Mouse (Mus musculus): ENCODE results near the gene Agbl3. TPM values are rescaled to one million over a fixed set of nuclear protein-coding genes. Genes with fewer than 3 reads are reported as not detected.

Agbl3 gene
- polyA plus RNA-seq, 1 experiment from 2014 or later, result 11.4 TPM

DNA sequence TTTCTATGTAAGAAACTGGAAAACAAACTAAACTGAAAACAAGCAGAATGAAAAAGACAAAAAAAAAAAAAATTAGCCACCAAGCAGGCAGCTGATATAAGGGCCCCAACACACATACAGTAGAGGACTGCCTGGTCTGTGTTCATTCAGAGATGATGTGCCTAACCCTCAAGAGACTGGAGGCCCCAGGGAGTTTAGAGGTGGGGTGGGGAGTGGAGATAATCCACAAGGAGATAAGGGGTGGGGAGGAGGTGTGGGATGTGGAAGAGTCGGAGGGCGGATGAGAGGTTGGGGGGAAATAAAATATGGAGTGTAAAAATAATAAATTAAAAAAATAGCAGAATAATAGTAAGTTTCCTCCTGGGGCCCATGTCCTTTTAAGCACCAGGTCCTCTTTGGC, 25.4 kb downstream of the Agbl3 start:
- no peaks in the 10 kb centered on the region for H3K36me3 ChIP-seq
- 46% methylated on average over 2 of the region's 2 CpGs for WGBS
- H3K4me3 ChIP-seq, result no peak overlapping the region
- H3K27me3 ChIP-seq, result no peaks in the 10 kb centered on the region
- no peaks in the 10 kb centered on the region for H3K9me3 ChIP-seq
- no peak overlapping the region for H3K9ac ChIP-seq
- no peak for ATAC-seq (ENCODE audit: borderline replicate concordance, extremely low read depth, low FRiP score, low TSS enrichment)
- H3K4me1 ChIP-seq, result no peaks in the 10 kb centered on the region
- H3K27ac ChIP-seq, result no peak overlapping the region
- H3K4me2 ChIP-seq, result no peak overlapping the region

DNA sequence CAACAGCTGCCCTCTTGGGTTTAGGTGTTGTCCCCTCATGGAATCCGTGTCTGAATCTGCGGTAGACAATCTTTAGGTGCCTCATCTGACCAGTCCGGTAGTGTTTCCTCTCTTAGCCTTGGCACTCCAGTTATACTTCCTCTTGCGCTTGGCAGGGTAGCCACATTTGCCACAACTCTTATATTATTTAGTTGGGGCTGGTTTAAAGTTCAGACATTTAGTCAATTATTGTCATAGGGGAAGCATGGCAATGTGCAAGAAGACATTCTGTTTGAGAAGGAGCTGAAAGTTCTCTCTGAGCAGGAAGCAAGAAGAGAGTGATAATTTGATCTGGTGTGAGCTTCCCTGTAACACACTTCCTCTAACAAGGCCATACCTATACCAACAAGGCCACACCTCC, 30.4 kb downstream of the Agbl3 start:
- H3K27me3 ChIP-seq, result no peaks in the 10 kb centered on the region
- no peak overlapping the region for H3K27ac ChIP-seq
- ATAC-seq (ENCODE audit: borderline replicate concordance, extremely low read depth, low FRiP score, low TSS enrichment), result no peak
- H3K36me3 ChIP-seq, result no peaks in the 10 kb centered on the region
- no peak overlapping the region for H3K9ac ChIP-seq
- no peak overlapping the region for H3K4me3 ChIP-seq
- 81% methylated on average over 4 of the region's 4 CpGs for WGBS
- no peaks in the 10 kb centered on the region for H3K4me1 ChIP-seq
- H3K4me2 ChIP-seq, result no peak overlapping the region
- H3K9me3 ChIP-seq, result no peaks in the 10 kb centered on the region

DNA sequence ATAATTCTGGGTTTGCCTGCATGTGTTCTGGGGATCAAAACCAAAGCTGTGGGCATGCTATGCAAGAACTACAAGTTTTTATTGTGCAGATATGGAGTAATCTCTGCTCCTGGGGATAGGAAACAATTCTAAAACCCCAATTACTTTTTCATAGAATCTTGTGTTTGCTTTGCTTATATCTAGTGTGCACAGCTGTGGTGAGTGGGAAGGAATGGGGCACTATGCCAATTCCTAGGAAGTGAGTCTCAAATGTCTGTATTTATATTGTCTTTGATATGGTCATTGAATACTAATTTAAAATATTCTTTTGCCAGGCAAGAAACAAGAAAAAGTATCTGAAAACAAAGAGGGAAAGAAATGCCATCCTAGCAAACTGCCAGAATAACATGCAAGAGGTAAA, 44.2 kb downstream of the Agbl3 start:
- ATAC-seq (ENCODE audit: borderline replicate concordance, extremely low read depth, low FRiP score, low TSS enrichment), result no peak
- no peak overlapping the region for H3K4me3 ChIP-seq

DNA sequence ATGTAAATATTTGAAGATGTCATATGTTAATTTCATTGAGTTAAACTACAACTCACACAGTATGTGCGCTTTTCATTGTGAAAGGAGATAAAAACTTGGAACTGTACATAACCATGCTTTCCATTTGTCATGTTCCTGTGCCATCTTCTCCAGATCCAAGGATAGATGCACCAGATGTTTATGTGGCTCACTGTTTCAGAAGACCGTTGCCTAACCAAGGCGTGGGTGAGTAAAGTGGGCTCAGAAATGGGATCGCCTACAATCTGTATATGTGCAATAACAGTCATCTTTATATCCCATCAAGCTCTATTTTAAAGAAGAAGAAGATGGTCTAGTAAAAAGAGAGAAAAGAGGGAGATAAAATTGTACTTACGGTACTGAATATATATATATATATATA, 52.1 kb downstream of the Agbl3 start:
- no peak overlapping the region for H3K9ac ChIP-seq
- no peak overlapping the region for H3K4me3 ChIP-seq
- ATAC-seq (ENCODE audit: borderline replicate concordance, extremely low read depth, low FRiP score, low TSS enrichment), result no peak
- WGBS, result 90% methylated on average over 5 of the region's 5 CpGs
- H3K4me1 ChIP-seq, result 0 out of 2 replicates have a peak, but pooled peaks cover 2% of the 10 kb centered on the region
- H3K9me3 ChIP-seq, result no peaks in the 10 kb centered on the region
- no peak overlapping the region for H3K4me2 ChIP-seq
- no peaks in the 10 kb centered on the region for H3K27me3 ChIP-seq
- no peak overlapping the region for H3K27ac ChIP-seq
- H3K36me3 ChIP-seq, result no peaks in the 10 kb centered on the region

More for the DNA sequence above, 44.2 kb downstream of the Agbl3 start:
- Histone ChIP-seq H3K36me3 (no peaks in the 10 kb centered on the region), H3K27ac (no peak overlapping the region), H3K9ac (no peak overlapping the region), H3K4me1 (peaks cover 9% of the 10 kb centered on the region), H3K9me3 (0 out of 2 replicates have a peak, but pooled peaks cover 3% of the 10 kb centered on the region), H3K4me2 (no peak overlapping the region), H3K27me3 (no peaks in the 10 kb centered on the region)

DNA sequence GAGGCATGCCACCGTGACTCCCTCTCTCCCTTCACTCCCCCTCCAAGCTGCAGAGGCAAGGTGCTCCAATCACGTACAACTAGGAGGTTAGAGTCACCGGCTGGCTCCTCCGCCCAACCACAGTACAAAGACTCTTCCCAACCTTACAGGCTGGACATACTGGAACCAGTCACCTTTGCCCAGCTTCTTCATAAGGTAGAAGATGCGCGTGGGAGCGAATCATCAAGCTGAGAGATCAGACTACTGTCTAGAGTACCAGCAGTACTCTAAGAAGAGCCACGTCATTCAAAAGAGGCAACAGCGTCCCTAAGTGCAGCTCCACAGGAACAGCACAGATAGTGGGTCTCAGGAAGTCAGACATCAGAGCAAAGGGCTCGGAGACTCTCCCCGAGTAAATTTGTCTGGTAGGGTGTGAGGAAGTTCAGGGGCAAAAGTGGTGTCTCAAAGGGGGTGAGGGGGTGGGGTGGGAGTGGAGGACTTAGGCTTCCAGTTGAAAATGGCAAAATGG, 81.4 kb downstream of the Agbl3 start:
- Histone ChIP-seq H3K4me3 (no peak overlapping the region), H3K9ac (no peak overlapping the region), H3K27ac (no peak overlapping the region), H3K4me1 (peaks cover 35% of the 10 kb centered on the region), H3K36me3 (no peaks in the 10 kb centered on the region), H3K9me3 (no peaks in the 10 kb centered on the region), H3K27me3 (no peaks in the 10 kb centered on the region), H3K4me2 (no peak overlapping the region)
- 86% methylated on average over 11 of the region's 11 CpGs for WGBS
- ATAC-seq (ENCODE audit: borderline replicate concordance, extremely low read depth, low FRiP score, low TSS enrichment), result no peak

DNA sequence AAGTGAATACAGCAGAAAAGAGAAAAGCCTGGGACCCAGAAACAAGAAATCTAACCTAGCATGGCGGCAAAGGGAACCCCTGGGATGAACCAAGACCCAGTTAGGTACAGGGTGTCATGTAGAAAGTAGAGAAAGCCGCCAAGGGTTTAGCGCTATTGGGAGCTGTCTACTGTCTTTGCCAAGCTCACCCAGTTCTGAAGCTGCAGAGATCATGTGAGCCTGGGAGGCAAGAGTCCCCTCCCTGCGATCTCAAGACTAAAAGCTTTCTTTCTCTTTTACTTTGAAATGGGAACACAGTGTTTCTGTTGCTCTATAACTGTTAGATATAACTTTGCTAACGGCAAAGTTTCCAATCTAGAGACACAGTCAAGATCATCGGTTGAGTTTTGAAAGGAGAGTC, 82.1 kb downstream of the Agbl3 start:
- Histone ChIP-seq H3K9ac (no peak overlapping the region; the same call in 1 of the 2 replicates), H3K9me3 (no peaks in the 10 kb centered on the region), H3K27ac (peak overlapping the region; percentile 70), H3K4me3 (no peak overlapping the region), H3K4me2 (peak overlapping the region; percentile 56), H3K36me3 (no peaks in the 10 kb centered on the region), H3K4me1 (peaks cover 43% of the 10 kb centered on the region), H3K27me3 (no peaks in the 10 kb centered on the region)
- WGBS, result 88% methylated on average over 6 of the region's 6 CpGs
- ATAC-seq (ENCODE audit: borderline replicate concordance, extremely low read depth, low FRiP score, low TSS enrichment), result no peak

DNA sequence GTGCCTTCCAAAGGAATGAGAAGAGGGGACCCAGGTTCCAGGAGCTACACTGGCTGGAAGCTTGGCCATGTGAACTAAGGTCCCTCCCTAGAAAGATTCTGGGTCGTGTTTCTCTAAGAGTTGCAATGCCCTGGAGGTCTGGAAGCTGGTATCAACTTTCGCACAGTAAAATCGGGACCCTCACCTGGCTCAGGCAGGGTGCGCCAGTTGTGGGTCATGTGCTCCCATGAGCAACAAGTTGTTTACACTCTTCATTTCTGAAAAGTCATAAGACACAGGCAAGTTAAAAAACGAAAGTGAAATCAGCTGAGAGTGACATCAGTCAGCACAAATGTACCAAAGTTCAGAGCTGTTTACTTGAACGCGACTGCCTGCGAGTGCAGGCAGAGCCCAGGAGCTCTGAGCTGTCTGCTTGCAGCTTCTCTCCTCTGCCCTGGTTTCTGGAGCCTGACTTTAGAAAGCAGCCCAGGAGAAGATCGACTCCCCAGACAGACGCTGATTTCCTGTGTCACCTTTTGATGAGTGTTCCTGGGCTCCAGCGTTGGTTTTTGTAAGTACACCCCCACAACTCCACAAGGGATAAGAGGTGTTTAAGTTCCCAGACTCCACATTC, 82.7 kb downstream of the Agbl3 start, which contains the start of gene Tmem140:
Tmem140 (plus strand) TSS at position 356 of the 613 bp plus-strand sequence.
- 17% methylated on average over 11 of the region's 11 CpGs for WGBS

DNA sequence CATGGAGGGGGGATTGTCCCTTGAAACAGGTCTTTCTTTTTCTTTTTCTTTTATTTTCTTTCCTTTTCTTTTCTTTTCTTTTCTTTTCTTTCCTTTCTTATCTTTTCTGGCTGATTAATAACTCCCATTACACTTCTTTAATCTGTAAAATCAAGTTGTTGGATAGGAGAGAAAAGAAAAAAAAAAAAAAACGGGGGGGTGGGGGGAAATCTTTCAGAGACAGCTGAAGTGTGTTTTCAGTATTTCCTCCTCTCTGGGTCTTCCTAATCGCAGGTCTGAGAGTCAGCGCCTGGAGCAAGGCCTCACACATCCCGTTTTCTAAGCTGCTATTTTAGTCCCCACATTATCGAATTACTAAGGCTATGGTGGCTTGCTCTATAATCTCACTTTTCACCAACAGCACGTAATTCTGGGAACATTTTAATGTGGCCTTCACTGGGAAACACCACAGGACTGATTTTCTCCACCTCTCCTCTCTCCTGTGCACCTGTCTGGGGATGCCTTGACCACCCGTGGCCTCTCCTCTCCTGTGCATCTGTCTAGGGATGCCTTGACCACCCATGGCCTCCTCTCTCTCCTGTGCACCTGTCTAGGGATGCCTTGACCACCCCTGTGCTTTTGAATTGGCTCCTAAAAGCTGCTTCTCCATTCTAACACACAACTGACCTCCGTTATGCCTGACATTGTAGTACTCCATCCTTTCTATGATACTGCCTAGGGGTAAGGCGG, 83.7 kb downstream of the Agbl3 start:
- WGBS, result 65% methylated on average over 9 of the region's 9 CpGs
- Histone ChIP-seq H3K9me3 (no peaks in the 10 kb centered on the region), H3K27me3 (no peaks in the 10 kb centered on the region), H3K36me3 (no peaks in the 10 kb centered on the region), H3K9ac (no peak overlapping the region), H3K4me3 (no peak overlapping the region), H3K27ac (peak overlapping the region; percentile 29; the same call in 1 of the 2 replicates), H3K4me2 (peak overlapping the region; percentile 56), H3K4me1 (peaks cover 54% of the 10 kb centered on the region)
- no peak for ATAC-seq (ENCODE audit: borderline replicate concordance, extremely low read depth, low FRiP score, low TSS enrichment)

More for the DNA sequence above, 82.7 kb downstream of the Agbl3 start, which contains the start of gene Tmem140:
- Histone ChIP-seq H3K9ac (peak within 1 kb of the TSS; percentile 43), H3K27ac (peak within 1 kb of the TSS; percentile 70), H3K4me2 (peak within 1 kb of the TSS; percentile 56), H3K27me3 (no peaks in the 10 kb centered on the region), H3K4me3 (peak within 1 kb of the TSS; percentile 29), H3K9me3 (no peaks in the 10 kb centered on the region), H3K36me3 (no peaks in the 10 kb centered on the region), H3K4me1 (peaks cover 45% of the 10 kb centered on the region)
- ATAC-seq (ENCODE audit: borderline replicate concordance, extremely low read depth, low FRiP score, low TSS enrichment), result peak; percentile 15; the same call in 1 of the 2 replicates

DNA sequence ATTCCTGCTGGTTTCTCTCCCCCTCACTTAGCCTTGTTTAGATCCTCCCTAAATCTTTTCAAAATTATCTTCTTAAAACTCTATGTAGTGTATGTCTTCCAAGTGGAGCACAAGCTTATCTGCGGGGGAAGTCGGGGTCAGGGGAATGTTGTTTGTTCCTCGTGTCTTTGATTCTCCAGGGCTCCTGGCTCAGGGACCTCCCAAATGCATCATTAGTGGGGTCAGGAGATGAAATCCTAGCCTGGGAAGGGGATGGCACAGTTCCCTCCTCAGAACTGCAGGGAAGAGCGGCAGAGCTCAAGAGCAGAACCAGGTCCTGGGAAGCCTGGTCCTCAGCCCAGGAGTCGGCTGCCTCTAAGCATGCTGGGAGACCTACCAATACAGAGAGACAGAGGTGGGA, 85.0 kb downstream of the Agbl3 start:
- no peaks in the 10 kb centered on the region for H3K9me3 ChIP-seq
- H3K4me3 ChIP-seq, result no peak overlapping the region
- no peaks in the 10 kb centered on the region for H3K36me3 ChIP-seq
- H3K9ac ChIP-seq, result no peak overlapping the region
- H3K27ac ChIP-seq, result peak overlapping the region; percentile 86
- peak; percentile 21; the same call in 1 of the 2 replicates for ATAC-seq (ENCODE audit: borderline replicate concordance, extremely low read depth, low FRiP score, low TSS enrichment)
- H3K27me3 ChIP-seq, result no peaks in the 10 kb centered on the region
- H3K4me2 ChIP-seq, result no peak overlapping the region
- WGBS, result 20% methylated on average over 5 of the region's 5 CpGs
- peaks cover 67% of the 10 kb centered on the region for H3K4me1 ChIP-seq

DNA sequence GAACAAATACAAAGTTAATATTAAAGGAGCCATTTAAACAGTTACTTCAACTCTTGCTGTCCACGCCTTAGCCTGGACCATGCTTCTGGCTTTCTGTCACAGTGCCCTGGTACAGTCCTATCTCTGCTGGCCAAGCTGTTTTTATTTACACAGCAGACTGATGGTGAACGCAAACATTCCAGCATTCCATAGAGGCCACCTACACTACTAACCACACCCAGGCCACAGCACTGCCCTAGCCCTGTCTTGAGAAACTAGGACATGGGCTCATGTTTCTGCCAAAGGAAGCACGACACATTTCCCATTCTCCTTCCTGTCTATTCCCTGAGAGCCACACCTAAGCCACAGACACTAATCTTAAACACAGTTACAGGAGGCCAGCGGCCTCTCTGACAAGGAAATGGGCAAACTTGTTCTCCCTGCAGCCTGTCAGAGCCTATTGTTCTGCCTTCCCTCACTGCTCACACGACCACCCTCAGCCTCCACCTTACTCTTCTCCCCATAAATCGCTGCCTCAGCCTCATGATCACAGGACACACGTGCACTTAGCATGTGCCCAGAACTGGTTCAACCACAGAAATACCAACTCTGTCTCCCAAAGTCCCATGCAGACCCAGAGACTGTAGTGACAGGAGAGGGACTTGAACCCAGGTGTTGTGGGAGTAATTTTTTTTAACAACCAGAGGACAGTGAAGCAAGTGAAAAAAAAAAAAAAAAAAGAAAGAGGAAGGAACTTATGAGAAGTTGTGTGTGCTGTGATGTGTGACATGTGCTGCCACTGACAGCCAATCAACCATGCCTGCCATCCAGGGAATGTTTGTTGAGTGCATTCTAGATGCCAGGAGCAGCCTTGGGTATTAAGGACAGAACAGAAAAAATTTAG, 85.7 kb downstream of the Agbl3 start:
- H3K4me2 ChIP-seq, result no peak overlapping the region; the same call in 1 of the 2 replicates
- no peak overlapping the region for H3K4me3 ChIP-seq
- ATAC-seq (ENCODE audit: borderline replicate concordance, extremely low read depth, low FRiP score, low TSS enrichment), result peak; percentile 73
- peak overlapping the region; percentile 86 for H3K27ac ChIP-seq
- H3K9ac ChIP-seq, result no peak overlapping the region
- H3K9me3 ChIP-seq, result no peaks in the 10 kb centered on the region
- H3K4me1 ChIP-seq, result peaks cover 74% of the 10 kb centered on the region
- H3K27me3 ChIP-seq, result no peaks in the 10 kb centered on the region
- H3K36me3 ChIP-seq, result no peaks in the 10 kb centered on the region
- 30% methylated on average over 7 of the region's 7 CpGs for WGBS

DNA sequence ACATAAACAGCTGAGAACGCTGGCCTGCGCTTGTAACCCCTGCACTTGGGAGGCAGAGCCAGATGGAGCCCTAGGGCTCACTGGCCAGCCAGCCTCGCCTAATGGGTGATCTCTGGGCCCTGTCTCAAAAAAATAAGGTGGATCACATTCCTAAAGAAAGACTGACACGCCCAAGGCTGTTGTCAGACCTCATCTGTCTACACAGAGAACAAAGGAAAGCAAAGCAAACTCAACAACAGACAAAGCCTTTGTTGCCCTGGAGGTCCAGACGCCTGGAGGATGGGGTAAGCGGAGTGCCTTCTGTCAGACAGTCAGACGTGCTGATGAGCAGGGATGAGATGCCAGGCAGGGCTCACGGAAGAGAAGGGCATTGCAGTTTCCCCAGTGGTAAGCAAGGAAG, 86.6 kb downstream of the Agbl3 start:
- no peaks in the 10 kb centered on the region for H3K36me3 ChIP-seq
- whole genome bisulfite sequencing, result 61% methylated on average over 8 of the region's 8 CpGs
- H3K4me3 ChIP-seq, result no peak overlapping the region
- peak overlapping the region; percentile 86; the same call in 1 of the 2 replicates for H3K27ac ChIP-seq
- H3K9ac ChIP-seq, result no peak overlapping the region
- no peak overlapping the region for H3K4me2 ChIP-seq
- no peaks in the 10 kb centered on the region for H3K27me3 ChIP-seq
- no peak for ATAC-seq (ENCODE audit: borderline replicate concordance, extremely low read depth, low FRiP score, low TSS enrichment)
- no peaks in the 10 kb centered on the region for H3K9me3 ChIP-seq
- H3K4me1 ChIP-seq, result peaks cover 78% of the 10 kb centered on the region

Data from lung, embryonic 15.5 days (tissue).